Mouse (Mus musculus) limb, embryonic 12.5 days (tissue): ENCODE data around the gene Cmtm7. TPM values are rescaled to one million over a fixed set of nuclear protein-coding genes. Genes with fewer than 3 reads are reported as not detected.

ENCODE experiments used
- ATAC-seq: fragments of 200-750 bp; cut with Nextera tagmentation; 2 replicates; pipeline ENCODE4 v1.8.0; 2017; ENCODE audit warnings: low read depth, moderate TSS enrichment; ENCODE audit not compliant: insufficient number of reproducible peaks, insufficient read depth, low FRiP score, low TSS enrichment
- H3K27ac ChIP-seq: fragments of 300-500 bp; sonication (generic); 2 replicates; pipeline ENCODE4 v1.5.1; 2016; ENCODE audit warnings: mild to moderate bottlenecking, moderate library complexity
- H3K27me3 ChIP-seq: fragments of 300-500 bp; sonication (generic); 2 replicates; pipeline ENCODE4 v1.6.1; 2016; ENCODE audit warnings: mild to moderate bottlenecking, moderate library complexity
- H3K36me3 ChIP-seq: fragments of 300-500 bp; sonication (generic); 2 replicates; pipeline ENCODE4 v1.6.1; 2016; ENCODE audit warnings: mild to moderate bottlenecking, moderate library complexity
- H3K4me1 ChIP-seq: fragments of 300-500 bp; sonication (generic); replicated peaks from 2 replicates; pipeline ENCODE4 v1.6.1; 2016
- H3K4me2 ChIP-seq: fragments of 300-500 bp; sonication (generic); 2 replicates; pipeline ENCODE4 v1.6.1; 2016; ENCODE audit warnings: mild to moderate bottlenecking, moderate library complexity
- H3K4me3 ChIP-seq: fragments of 300-500 bp; sonication (generic); replicated peaks from 2 replicates; pipeline ENCODE4 v1.5.1; 2016; ENCODE audit warnings: mild to moderate bottlenecking
- H3K9ac ChIP-seq: fragments of 300-500 bp; sonication (generic); replicated peaks from 2 replicates; pipeline ENCODE4 v1.6.1; 2016; ENCODE audit warnings: mild to moderate bottlenecking, moderate library complexity
- H3K9me3 ChIP-seq: fragments of 300-500 bp; sonication (generic); 2 replicates; pipeline ENCODE4 v1.6.1; 2016; ENCODE audit warnings: mild to moderate bottlenecking, moderate library complexity
- whole genome bisulfite sequencing: fragments of 180-500 bp; shearing (Covaris S2); methylation state at CpG from one replicate; pipeline ENCODE4 v1.1.7; 2016; 5-methylcytosine and 5-hydroxymethylcytosine counted together
- polyA plus RNA-seq: library from polyadenylated mRNA; unstranded; fragments of >200 nt; fragmentation: Nextera tagmentation; extraction: Ambion mirVana; gene quantifications from 2 replicates; pipeline ENCODE4 v1.2.1, GENCODE M21; 2016

The Cmtm7 gene
- polyA plus RNA-seq, 1 experiment from 2014 or later: 80.9 TPM

DNA sequence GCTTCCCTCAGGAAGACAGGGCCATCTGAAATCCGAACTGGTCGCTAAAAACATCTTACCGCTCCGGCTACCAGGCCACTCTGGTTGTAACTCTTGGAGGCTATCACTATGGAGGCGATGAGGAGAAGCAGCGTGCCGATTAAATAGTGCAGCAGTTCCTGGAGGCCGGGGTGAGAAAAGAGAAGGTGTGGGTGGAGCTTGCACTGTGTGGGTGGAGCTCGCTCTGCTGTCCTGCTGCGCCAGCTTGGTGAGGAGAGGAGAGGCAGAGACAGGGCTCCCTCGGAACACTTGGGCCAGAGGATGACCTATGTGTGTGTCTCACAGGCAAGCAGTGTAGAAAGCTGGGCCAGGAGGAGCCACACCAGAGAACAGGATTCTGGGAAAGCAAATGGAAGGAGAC, 19.8 kb downstream of the Cmtm7 start:
- Histone ChIP-seq H3K9me3 (0 out of 2 replicates have a peak, but pooled peaks cover 2% of the 10 kb centered on the region), H3K27me3 (no peaks in the 10 kb centered on the region), H3K27ac (no peak overlapping the region), H3K4me1 (peaks cover 3% of the 10 kb centered on the region), H3K4me3 (no peak overlapping the region), H3K9ac (no peak overlapping the region), H3K36me3 (peaks cover 71% of the 10 kb centered on the region), H3K4me2 (no peak overlapping the region)
- 72% methylated on average over 11 of the region's 11 CpGs for WGBS
- no peak for ATAC-seq

DNA sequence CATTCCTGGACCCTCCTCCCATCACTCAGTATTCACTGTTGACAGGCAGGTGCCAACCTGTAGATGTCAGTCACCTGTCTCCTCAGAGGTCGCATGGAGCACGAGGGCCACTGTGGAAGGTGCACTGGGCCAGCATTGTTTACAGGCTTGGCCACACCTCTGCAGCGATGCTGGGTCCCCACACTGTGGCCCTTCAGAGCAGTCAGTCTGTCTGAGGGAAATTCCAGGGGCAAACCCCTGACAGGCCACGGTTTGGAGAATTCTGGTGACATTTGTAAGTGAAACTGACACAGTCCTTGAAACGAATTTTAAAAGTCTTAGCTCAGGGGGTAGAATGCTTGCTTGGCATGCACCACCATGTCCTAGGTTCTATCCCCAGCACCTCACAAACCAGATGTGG, 21.3 kb downstream of the Cmtm7 start:
- H3K4me2 ChIP-seq: no peak overlapping the region
- H3K4me1 ChIP-seq: no peaks in the 10 kb centered on the region
- no peaks in the 10 kb centered on the region for H3K27me3 ChIP-seq
- no peak overlapping the region for H3K4me3 ChIP-seq
- H3K9ac ChIP-seq: no peak overlapping the region
- no peak for ATAC-seq
- peaks cover 82% of the 10 kb centered on the region for H3K36me3 ChIP-seq
- H3K9me3 ChIP-seq: no peaks in the 10 kb centered on the region
- WGBS: 84% methylated on average over 5 of the region's 5 CpGs
- no peak overlapping the region for H3K27ac ChIP-seq

DNA sequence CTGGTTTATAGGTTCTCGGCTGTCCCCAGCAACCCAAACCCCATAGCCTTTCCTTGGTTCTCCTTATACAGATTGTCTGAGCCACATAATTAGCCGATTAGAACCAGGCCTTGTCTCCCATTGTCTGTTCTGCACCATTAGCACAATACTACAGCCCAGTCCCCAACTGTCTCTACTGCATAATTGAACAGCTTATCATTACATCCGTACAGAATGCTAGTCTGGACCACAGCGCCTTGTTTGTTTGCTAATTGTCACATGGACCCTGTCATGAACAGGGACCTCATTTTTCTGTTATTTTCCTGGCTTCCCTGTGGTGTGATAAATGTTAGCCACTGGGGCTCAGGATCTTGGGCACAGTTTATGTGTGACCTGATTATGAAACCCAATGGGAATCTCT, 21.8 kb downstream of the Cmtm7 start:
- no peaks in the 10 kb centered on the region for H3K27me3 ChIP-seq
- H3K4me1 ChIP-seq: no peaks in the 10 kb centered on the region
- H3K9me3 ChIP-seq: no peaks in the 10 kb centered on the region
- WGBS: 94% methylated on average over 4 of the region's 4 CpGs
- H3K36me3 ChIP-seq: peaks cover 86% of the 10 kb centered on the region
- H3K9ac ChIP-seq: no peak overlapping the region
- no peak overlapping the region for H3K27ac ChIP-seq
- ATAC-seq: no peak
- H3K4me2 ChIP-seq: no peak overlapping the region
- no peak overlapping the region for H3K4me3 ChIP-seq

DNA sequence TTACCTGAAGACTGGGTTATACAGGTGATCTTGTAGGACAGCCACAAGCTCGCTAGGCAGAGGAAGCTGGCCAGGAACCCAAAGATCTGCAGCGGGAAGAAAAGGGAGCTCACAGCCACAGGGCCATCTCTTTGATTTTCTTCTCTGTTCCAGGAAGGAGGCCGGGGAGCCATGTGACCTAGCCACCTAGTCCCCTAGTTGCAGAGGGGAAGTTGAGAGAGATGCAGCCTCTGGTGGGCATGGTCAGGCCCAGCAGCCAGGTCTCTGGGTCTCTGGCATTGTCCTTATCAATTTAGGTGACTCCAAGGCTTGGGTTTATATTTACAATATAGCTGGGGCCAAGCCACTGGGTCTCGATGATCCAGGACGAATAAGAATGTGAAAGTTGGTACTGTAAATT, 22.9 kb downstream of the Cmtm7 start:
- H3K4me2 ChIP-seq: no peak overlapping the region
- H3K27ac ChIP-seq: no peak overlapping the region
- peaks cover 87% of the 10 kb centered on the region for H3K36me3 ChIP-seq
- H3K9me3 ChIP-seq: no peaks in the 10 kb centered on the region
- H3K4me1 ChIP-seq: no peaks in the 10 kb centered on the region
- WGBS: 86% methylated on average over 5 of the region's 5 CpGs
- H3K4me3 ChIP-seq: no peak overlapping the region
- H3K9ac ChIP-seq: no peak overlapping the region
- no peak for ATAC-seq
- no peaks in the 10 kb centered on the region for H3K27me3 ChIP-seq

DNA sequence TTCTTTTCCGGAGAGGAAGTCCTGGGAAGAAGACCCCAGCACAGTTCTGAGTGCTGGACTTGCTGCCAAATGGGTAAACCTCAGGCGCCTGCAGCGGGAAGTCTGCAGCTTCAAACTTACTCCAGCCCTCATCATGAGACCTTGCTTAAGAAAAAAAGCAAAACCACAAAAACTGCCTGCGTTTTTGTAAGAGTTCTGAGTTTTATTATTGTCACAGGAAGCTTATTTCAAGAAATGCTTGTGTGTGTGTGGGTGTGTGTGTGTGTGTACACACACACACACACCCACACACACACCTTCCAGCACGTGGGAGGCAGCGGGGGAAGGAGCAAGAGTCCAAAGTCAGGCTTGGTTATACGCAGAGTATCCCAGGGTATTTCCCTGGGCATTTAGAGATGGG, 23.4 kb downstream of the Cmtm7 start:
- H3K9me3 ChIP-seq: no peaks in the 10 kb centered on the region
- H3K4me2 ChIP-seq: no peak overlapping the region
- H3K27ac ChIP-seq: no peak overlapping the region
- H3K27me3 ChIP-seq: no peaks in the 10 kb centered on the region
- 84% methylated on average over 7 of the region's 7 CpGs for WGBS
- peaks cover 85% of the 10 kb centered on the region for H3K36me3 ChIP-seq
- no peak overlapping the region for H3K4me3 ChIP-seq
- H3K4me1 ChIP-seq: peaks cover 1% of the 10 kb centered on the region
- H3K9ac ChIP-seq: no peak overlapping the region
- no peak for ATAC-seq

DNA sequence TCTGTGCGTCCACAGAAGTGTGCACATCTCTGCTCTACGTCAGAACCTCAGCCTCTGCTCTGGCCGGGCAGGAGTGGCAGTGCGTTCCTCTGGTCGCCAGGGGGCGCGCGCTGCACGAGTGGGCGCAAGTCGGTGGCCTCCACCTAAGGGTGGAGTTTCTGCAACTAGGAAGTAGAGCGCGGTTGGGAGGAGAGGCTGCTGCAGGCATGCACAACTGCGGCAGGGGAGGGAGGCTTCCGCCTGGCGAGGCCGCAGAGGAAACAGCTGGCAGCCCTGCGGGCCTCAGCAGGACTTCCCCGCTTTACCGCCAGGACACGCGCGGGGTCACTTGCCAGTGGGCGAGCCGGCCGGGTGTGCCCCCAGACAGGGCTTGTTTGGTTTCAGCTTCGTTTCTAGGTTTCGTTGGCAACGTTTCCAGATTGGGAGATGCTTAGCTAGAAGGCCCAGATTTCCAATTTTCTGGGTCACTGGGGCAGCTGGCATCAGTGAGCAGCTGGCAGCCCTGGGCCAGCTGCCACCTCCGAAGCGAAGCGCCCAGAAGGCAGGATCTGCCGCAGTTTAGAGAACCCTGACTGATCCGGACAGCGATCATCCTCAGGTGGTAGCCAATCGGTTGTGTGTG, 28.7 kb downstream of the Cmtm7 start:
- Histone ChIP-seq H3K36me3 (peaks cover 58% of the 10 kb centered on the region), H3K27me3 (no peaks in the 10 kb centered on the region), H3K9ac (peak overlapping the region; percentile 63), H3K4me2 (peak overlapping the region; percentile 84), H3K9me3 (no peaks in the 10 kb centered on the region), H3K27ac (peak overlapping the region; percentile 59; the same call in 1 of the 2 replicates), H3K4me1 (peaks cover 8% of the 10 kb centered on the region), H3K4me3 (peak overlapping the region; percentile 52)
- 9% methylated on average over 36 of the region's 36 CpGs for WGBS
- ATAC-seq: peak; percentile 70

DNA sequence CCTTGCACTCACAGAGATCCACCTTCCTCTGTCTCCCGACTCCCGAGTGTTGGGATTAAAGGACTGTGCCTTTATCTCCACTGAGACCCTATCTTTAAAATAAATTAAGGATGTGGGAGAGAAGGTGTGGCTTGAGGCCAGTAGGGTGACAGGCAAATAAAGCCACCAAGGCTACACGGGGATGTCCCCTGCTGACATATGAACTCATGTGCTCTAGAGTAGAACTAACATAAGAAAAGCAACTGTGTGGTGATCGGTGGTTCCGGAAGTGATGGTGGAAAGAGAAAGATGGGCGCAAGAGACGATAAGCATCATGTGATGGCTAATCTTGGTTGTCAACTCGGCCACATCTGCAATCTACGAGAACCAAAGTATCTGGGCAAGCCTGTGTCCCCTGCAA, 29.3 kb downstream of the Cmtm7 start:
- WGBS: 75% methylated on average over 9 of the region's 9 CpGs
- Histone ChIP-seq H3K27me3 (no peaks in the 10 kb centered on the region), H3K9me3 (no peaks in the 10 kb centered on the region), H3K36me3 (peaks cover 60% of the 10 kb centered on the region), H3K27ac (no peak overlapping the region), H3K4me1 (peaks cover 8% of the 10 kb centered on the region), H3K9ac (no peak overlapping the region), H3K4me3 (no peak overlapping the region), H3K4me2 (peak overlapping the region; percentile 84)
- no peak for ATAC-seq

DNA sequence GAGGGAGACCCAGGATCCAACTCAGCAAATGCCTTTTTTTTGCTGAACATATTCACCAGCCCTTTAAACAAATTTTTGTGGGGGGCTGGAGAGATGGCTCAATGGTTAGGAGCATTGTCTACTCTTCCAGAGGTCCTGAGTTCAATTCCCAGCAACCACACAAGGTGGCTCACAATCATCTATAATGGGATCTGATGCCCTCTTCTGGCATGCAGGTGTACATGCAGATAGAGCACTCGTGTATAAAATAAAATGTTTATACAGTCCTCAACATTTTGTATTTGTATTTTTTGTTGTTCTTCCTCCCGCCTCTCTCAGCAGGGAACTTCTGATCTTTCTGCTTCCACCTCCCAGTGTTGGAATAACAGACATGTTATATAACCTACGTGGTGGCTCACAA, 30.1 kb downstream of the Cmtm7 start:
- no peak overlapping the region for H3K9ac ChIP-seq
- H3K27me3 ChIP-seq: no peaks in the 10 kb centered on the region
- WGBS: 83% methylated on average over 3 of the region's 3 CpGs
- ATAC-seq: no peak
- no peak overlapping the region for H3K4me2 ChIP-seq
- H3K36me3 ChIP-seq: peaks cover 60% of the 10 kb centered on the region
- peaks cover 8% of the 10 kb centered on the region for H3K4me1 ChIP-seq
- H3K9me3 ChIP-seq: no peaks in the 10 kb centered on the region
- H3K27ac ChIP-seq: no peak overlapping the region
- no peak overlapping the region for H3K4me3 ChIP-seq

DNA sequence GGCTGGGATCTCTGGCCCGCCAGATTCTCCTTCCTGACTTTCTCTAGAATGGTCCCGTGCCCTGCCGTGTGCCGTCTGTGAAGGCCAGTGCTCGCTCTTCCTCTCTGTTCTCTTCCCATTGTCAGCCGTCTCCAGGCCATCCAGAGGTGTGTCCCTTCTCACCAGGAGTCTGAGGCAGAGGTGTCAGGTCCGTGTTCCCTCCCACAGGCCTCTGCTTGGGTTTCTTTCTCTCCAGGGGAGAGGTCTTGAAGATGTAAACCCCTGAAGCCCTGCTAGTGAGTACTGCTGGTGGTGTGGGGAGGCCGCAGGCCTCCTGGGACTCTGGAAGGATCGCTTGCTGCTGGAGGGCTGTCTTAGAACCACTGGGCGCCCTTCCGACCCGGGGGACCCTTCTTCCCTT, 34.2 kb downstream of the Cmtm7 start:
- H3K4me1 ChIP-seq: peaks cover 1% of the 10 kb centered on the region; the same call in 1 of the 2 replicates
- no peaks in the 10 kb centered on the region for H3K27me3 ChIP-seq
- ATAC-seq: no peak
- peaks cover 66% of the 10 kb centered on the region for H3K36me3 ChIP-seq
- H3K4me2 ChIP-seq: no peak overlapping the region
- H3K9ac ChIP-seq: no peak overlapping the region
- no peaks in the 10 kb centered on the region for H3K9me3 ChIP-seq
- H3K4me3 ChIP-seq: no peak overlapping the region
- 80% methylated on average over 12 of the region's 12 CpGs for WGBS
- H3K27ac ChIP-seq: no peak overlapping the region

DNA sequence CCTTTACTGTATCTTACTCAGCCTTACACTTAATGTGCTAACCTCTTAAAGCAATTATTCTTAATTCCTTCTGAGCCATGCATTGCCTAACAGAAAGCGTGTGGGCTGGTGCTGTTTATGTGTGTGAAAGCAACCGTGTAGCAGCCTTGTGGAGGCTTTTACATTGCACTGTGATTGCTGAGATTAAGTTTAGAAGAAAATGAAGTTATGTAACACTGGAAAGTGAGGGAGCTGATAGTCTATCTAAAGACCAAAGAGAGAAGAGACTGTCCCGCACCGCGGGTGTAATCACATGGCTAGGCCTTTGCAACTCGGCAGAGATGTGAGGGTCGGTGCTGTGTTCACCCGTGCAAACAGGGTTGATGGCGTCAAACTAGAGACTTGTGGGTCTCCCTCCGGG, 34.6 kb downstream of the Cmtm7 start:
- Histone ChIP-seq H3K4me2 (no peak overlapping the region), H3K9ac (no peak overlapping the region), H3K4me1 (no peaks in the 10 kb centered on the region; the same call in 1 of the 2 replicates), H3K27ac (no peak overlapping the region), H3K27me3 (no peaks in the 10 kb centered on the region), H3K36me3 (peaks cover 70% of the 10 kb centered on the region), H3K4me3 (no peak overlapping the region), H3K9me3 (no peaks in the 10 kb centered on the region)
- 81% methylated on average over 10 of the region's 10 CpGs for WGBS
- no peak for ATAC-seq

DNA sequence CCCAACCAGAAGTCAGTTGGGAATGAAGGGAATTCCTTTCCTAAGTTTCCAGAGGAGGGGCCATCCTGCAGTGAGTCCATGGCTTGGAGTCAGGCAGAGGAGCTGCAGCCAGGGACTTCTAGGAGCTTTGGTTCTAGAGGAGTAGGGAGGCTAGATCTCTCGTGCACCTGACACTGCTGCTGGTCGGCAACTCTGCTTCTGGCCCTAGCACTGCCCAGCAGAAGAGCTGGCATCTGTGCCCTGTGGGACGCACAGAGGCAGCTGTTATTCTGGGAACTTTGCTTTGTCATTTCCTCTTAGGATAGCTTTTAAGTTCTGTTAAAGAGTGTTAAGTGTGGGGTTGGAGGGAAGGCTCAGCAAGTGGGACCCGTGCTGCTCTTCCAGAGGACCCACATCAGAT, 36.0 kb downstream of the Cmtm7 start:
- Histone ChIP-seq H3K27ac (no peak overlapping the region), H3K4me3 (no peak overlapping the region), H3K9ac (no peak overlapping the region), H3K4me2 (no peak overlapping the region), H3K9me3 (no peaks in the 10 kb centered on the region), H3K27me3 (no peaks in the 10 kb centered on the region), H3K4me1 (no peaks in the 10 kb centered on the region; the same call in 1 of the 2 replicates), H3K36me3 (peaks cover 72% of the 10 kb centered on the region)
- ATAC-seq: no peak
- 81% methylated on average over 4 of the region's 4 CpGs for WGBS

DNA sequence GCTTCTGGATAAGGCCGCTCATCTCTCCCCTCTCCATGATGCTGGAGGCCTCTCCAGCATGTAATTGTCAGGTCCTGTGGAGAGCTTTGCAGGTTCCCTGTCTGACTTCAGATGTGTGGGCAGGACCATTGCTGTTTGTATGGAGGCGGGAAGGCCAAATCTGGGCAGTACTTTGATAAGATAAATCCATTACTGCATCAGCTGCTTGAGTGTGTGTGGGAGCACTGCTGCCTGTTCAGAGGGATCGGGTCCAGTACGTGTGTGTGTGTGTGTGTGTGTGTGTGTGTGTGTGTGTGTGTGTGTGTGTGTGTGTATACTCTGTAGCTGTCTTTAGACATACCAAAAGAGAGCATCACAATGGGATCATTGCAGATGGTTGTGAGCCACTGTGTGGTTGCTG, 36.5 kb downstream of the Cmtm7 start:
- H3K4me1 ChIP-seq: no peaks in the 10 kb centered on the region; the same call in 1 of the 2 replicates
- ATAC-seq: no peak
- WGBS: 87% methylated on average over 4 of the region's 4 CpGs
- no peak overlapping the region for H3K4me3 ChIP-seq
- peaks cover 72% of the 10 kb centered on the region for H3K36me3 ChIP-seq
- H3K27me3 ChIP-seq: no peaks in the 10 kb centered on the region
- no peaks in the 10 kb centered on the region for H3K9me3 ChIP-seq
- no peak overlapping the region for H3K4me2 ChIP-seq
- H3K9ac ChIP-seq: no peak overlapping the region
- no peak overlapping the region for H3K27ac ChIP-seq
